Mouse (Mus musculus): ENCODE results near the gene Ikzf2. TPM values are rescaled to one million over a fixed set of nuclear protein-coding genes. Genes with fewer than 3 reads are reported as not detected.

Gene Ikzf2
- polyA plus RNA-seq, 1 experiment = 12.9 TPM

DNA sequence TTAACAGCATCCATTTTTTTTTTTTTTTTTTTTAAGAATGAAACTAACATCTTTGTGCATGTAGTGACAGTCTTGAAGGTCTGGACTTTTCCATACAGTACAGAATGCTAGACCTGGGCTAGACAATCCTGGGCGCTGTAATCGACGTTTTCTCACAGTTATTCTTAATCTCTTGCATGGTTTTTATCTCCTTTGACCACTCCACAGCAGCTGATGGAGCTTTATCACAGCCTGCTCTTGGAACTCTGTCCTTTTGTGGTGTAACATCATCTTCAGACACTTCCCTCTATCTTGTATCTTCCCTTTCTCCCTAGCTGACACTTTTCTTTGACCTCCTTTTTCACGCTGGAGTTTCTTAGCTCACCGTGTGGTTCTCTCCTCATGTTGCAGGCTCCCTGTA lies 170.9 kb downstream of the Ikzf2 start:
- Histone ChIP-seq H3K27me3 (ENCODE audit: control insufficient read depth, insufficient read depth, low read length, poor library complexity, severe bottlenecking) (no peaks in the 10 kb centered on the region), H3K4me3 (ENCODE audit: low read depth, low read length) (no peak overlapping the region), H3K9ac (ENCODE audit: low read depth, poor library complexity, severe bottlenecking) (no peak overlapping the region), H3K36me3 (ENCODE audit: control insufficient read depth, insufficient read depth, low read length, poor library complexity, severe bottlenecking) (no peaks in the 10 kb centered on the region), H3K27ac (ENCODE audit: insufficient read depth, low read length) (no peak overlapping the region), H3K4me1 (ENCODE audit: control insufficient read depth, insufficient read depth, low read length) (no peaks in the 10 kb centered on the region), H3K9me3 (replicated peaks; ENCODE audit: control insufficient read depth, insufficient read depth, low read length, poor library complexity, severe bottlenecking) (no peaks in the 10 kb centered on the region)
- no peak for TF ChIP-seq POLR2A (IDR thresholded peaks at IDR 0.05; ENCODE audit: insufficient read depth, low read length)
- TF ChIP-seq CTCF (IDR thresholded peaks at IDR 0.05; ENCODE audit: low read depth, low read length) = no peak
- no peak for TF ChIP-seq EP300 (IDR thresholded peaks at IDR 0.05; ENCODE audit: insufficient read depth, low read depth, low read length)

- Histone ChIP-seq H3K4me3 (ENCODE audit: low read depth, low read length) (no peak overlapping the region), H3K27me3 (ENCODE audit: control insufficient read depth, insufficient read depth, low read length, poor library complexity, severe bottlenecking) (no peaks in the 10 kb centered on the region), H3K36me3 (ENCODE audit: control insufficient read depth, insufficient read depth, low read length, poor library complexity, severe bottlenecking) (no peaks in the 10 kb centered on the region), H3K9me3 (replicated peaks; ENCODE audit: control insufficient read depth, insufficient read depth, low read length, poor library complexity, severe bottlenecking) (no peaks in the 10 kb centered on the region), H3K27ac (ENCODE audit: insufficient read depth, low read length) (no peak overlapping the region), H3K9ac (ENCODE audit: low read depth, poor library complexity, severe bottlenecking) (no peak overlapping the region), H3K4me1 (ENCODE audit: control insufficient read depth, insufficient read depth, low read length) (no peaks in the 10 kb centered on the region)
- no peak for TF ChIP-seq EP300 (IDR thresholded peaks at IDR 0.05; ENCODE audit: insufficient read depth, low read depth, low read length)
- no peak for TF ChIP-seq CTCF (IDR thresholded peaks at IDR 0.05; ENCODE audit: low read depth, low read length)
- TF ChIP-seq POLR2A (IDR thresholded peaks at IDR 0.05; ENCODE audit: insufficient read depth, low read length) = no peak
Measured at GRCm38 (mm10) chr1:69513595-69514250, 173.3 kb downstream of the Ikzf2 start.

DNA sequence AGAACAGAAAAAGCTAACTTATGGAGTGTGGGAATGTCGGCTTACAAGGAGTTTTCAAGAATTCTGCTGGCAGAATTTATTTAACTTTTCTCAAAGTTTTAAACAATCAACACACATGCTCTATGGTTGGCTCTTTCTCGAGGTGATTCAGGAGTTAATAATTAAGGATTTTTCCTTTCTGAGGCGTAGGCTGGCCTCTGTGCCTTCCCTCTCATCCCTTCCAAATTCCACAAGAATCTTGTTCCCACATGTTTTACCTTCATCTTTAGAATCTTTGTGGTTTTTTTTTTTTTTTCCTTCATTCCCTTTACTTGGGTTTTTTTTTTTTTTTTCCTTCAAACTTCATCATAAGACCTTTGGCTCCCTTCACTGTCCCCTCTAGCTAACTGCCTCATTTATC lies 178.8 kb downstream of the Ikzf2 start:
- no peak overlapping the region for H3K9ac ChIP-seq (ENCODE audit: low read depth, poor library complexity, severe bottlenecking)
- H3K4me3 ChIP-seq (ENCODE audit: low read depth, low read length) = no peak overlapping the region
- H3K4me1 ChIP-seq (ENCODE audit: control insufficient read depth, insufficient read depth, low read length) = no peaks in the 10 kb centered on the region
- no peaks in the 10 kb centered on the region for H3K36me3 ChIP-seq (ENCODE audit: control insufficient read depth, insufficient read depth, low read length, poor library complexity, severe bottlenecking)
- H3K27ac ChIP-seq (ENCODE audit: insufficient read depth, low read length) = no peak overlapping the region
- no peaks in the 10 kb centered on the region for H3K27me3 ChIP-seq (ENCODE audit: control insufficient read depth, insufficient read depth, low read length, poor library complexity, severe bottlenecking)
- H3K9me3 ChIP-seq (replicated peaks; ENCODE audit: control insufficient read depth, insufficient read depth, low read length, poor library complexity, severe bottlenecking) = no peaks in the 10 kb centered on the region
- TF ChIP-seq CTCF (IDR thresholded peaks at IDR 0.05; ENCODE audit: low read depth, low read length) (no peak), POLR2A (IDR thresholded peaks at IDR 0.05; ENCODE audit: insufficient read depth, low read length) (no peak), EP300 (IDR thresholded peaks at IDR 0.05; ENCODE audit: insufficient read depth, low read depth, low read length) (no peak)

- no peaks in the 10 kb centered on the region for H3K27me3 ChIP-seq (ENCODE audit: control insufficient read depth, insufficient read depth, low read length, poor library complexity, severe bottlenecking)
- no peak overlapping the region for H3K4me3 ChIP-seq (ENCODE audit: low read depth, low read length)
- no peaks in the 10 kb centered on the region for H3K9me3 ChIP-seq (replicated peaks; ENCODE audit: control insufficient read depth, insufficient read depth, low read length, poor library complexity, severe bottlenecking)
- TF ChIP-seq CTCF (IDR thresholded peaks at IDR 0.05; ENCODE audit: low read depth, low read length) (no peak), POLR2A (IDR thresholded peaks at IDR 0.05; ENCODE audit: insufficient read depth, low read length) (no peak), EP300 (IDR thresholded peaks at IDR 0.05; ENCODE audit: insufficient read depth, low read depth, low read length) (no peak)
- H3K27ac ChIP-seq (ENCODE audit: insufficient read depth, low read length) = no peak overlapping the region
- H3K36me3 ChIP-seq (ENCODE audit: control insufficient read depth, insufficient read depth, low read length, poor library complexity, severe bottlenecking) = no peaks in the 10 kb centered on the region
- H3K4me1 ChIP-seq (ENCODE audit: control insufficient read depth, insufficient read depth, low read length) = no peaks in the 10 kb centered on the region
- no peak overlapping the region for H3K9ac ChIP-seq (ENCODE audit: low read depth, poor library complexity, severe bottlenecking)
Measured at GRCm38 (mm10) chr1:69507513-69507912, 179.5 kb downstream of the Ikzf2 start.

DNA sequence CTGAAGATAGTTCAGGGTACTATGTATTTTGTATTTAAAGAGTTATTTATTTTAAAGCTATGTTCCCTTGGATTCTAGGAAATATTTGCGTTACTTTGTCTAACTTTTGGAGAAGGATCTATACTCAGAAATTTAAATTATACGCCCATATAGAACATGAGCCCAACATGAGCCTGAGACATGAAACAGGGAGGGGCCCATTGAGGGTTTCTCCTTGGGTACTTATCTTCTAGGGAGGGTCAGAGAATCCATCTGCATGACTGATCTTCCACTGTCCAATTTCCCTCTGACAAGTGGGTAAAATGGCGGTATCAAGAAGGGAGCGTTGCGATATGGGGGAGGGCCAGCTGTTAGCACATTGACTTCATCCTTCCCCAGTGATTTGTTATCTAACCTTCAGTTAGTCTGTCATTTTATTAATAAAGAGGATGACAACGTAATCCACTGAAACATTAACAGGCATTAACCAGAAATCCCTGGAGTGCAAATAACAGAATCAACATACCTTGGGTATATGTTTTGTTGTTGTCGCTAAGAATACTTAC lies 180.4 kb downstream of the Ikzf2 start:
- Histone ChIP-seq H3K9ac (ENCODE audit: low read depth, poor library complexity, severe bottlenecking) (no peak overlapping the region), H3K27ac (ENCODE audit: insufficient read depth, low read length) (no peak overlapping the region), H3K4me1 (ENCODE audit: control insufficient read depth, insufficient read depth, low read length) (no peaks in the 10 kb centered on the region), H3K4me3 (ENCODE audit: low read depth, low read length) (no peak overlapping the region), H3K27me3 (ENCODE audit: control insufficient read depth, insufficient read depth, low read length, poor library complexity, severe bottlenecking) (no peaks in the 10 kb centered on the region), H3K9me3 (replicated peaks; ENCODE audit: control insufficient read depth, insufficient read depth, low read length, poor library complexity, severe bottlenecking) (no peaks in the 10 kb centered on the region), H3K36me3 (ENCODE audit: control insufficient read depth, insufficient read depth, low read length, poor library complexity, severe bottlenecking) (no peaks in the 10 kb centered on the region)
- TF ChIP-seq CTCF (IDR thresholded peaks at IDR 0.05; ENCODE audit: low read depth, low read length) (no peak), POLR2A (IDR thresholded peaks at IDR 0.05; ENCODE audit: insufficient read depth, low read length) (no peak), EP300 (IDR thresholded peaks at IDR 0.05; ENCODE audit: insufficient read depth, low read depth, low read length) (no peak)

GRCm38 (mm10) chr1:69506011-69506410 lies 181.0 kb downstream of the Ikzf2 start:
- Histone ChIP-seq H3K4me3 (ENCODE audit: low read depth, low read length) (no peak overlapping the region), H3K36me3 (ENCODE audit: control insufficient read depth, insufficient read depth, low read length, poor library complexity, severe bottlenecking) (no peaks in the 10 kb centered on the region), H3K9me3 (replicated peaks; ENCODE audit: control insufficient read depth, insufficient read depth, low read length, poor library complexity, severe bottlenecking) (no peaks in the 10 kb centered on the region), H3K27ac (ENCODE audit: insufficient read depth, low read length) (no peak overlapping the region), H3K9ac (ENCODE audit: low read depth, poor library complexity, severe bottlenecking) (no peak overlapping the region), H3K27me3 (ENCODE audit: control insufficient read depth, insufficient read depth, low read length, poor library complexity, severe bottlenecking) (no peaks in the 10 kb centered on the region), H3K4me1 (ENCODE audit: control insufficient read depth, insufficient read depth, low read length) (no peaks in the 10 kb centered on the region)
- TF ChIP-seq CTCF (IDR thresholded peaks at IDR 0.05; ENCODE audit: low read depth, low read length) = no peak
- no peak for TF ChIP-seq POLR2A (IDR thresholded peaks at IDR 0.05; ENCODE audit: insufficient read depth, low read length)
- TF ChIP-seq EP300 (IDR thresholded peaks at IDR 0.05; ENCODE audit: insufficient read depth, low read depth, low read length) = no peak

All from ES-Bruce4 (cell line).